ENCODE assay signal across 23 mouse cellular contexts in genomic region chr10:4512725-4513124, GRCm38 (mm10). TPM values are rescaled to one million over a fixed set of nuclear protein-coding genes. Genes with fewer than 3 reads are reported as not detected.
DNase-seq lines count a peak whose midpoint lies in the region; ATAC-seq lines count a peak whose summit lies in the region.
"Had no signal": no experiment of that assay in that cellular context is flagged by ENCODE, and none has a peak within 500 bp of the region (broad histone marks: within the 10 kb centered on the region; RNA-seq: fewer than 3 reads in every experiment).

No protein-coding gene starts in this region.

- H3K36me3 ChIP-seq in embryonic facial prominence, embryonic 13.5 days = no peaks in the 10 kb centered on the region
- H3K36me3 ChIP-seq in embryonic facial prominence, embryonic 10.5 days (replicated peaks) = no peaks in the 10 kb centered on the region
- H3K36me3 ChIP-seq: forebrain, embryonic 15.5 days; heart, embryonic 15.5 days had no signal

- H3K4me2 ChIP-seq in embryonic facial prominence, embryonic 13.5 days = no peak overlapping the region
- H3K4me2 ChIP-seq: forebrain, embryonic 15.5 days; heart, embryonic 11.5 days; heart, embryonic 15.5 days; hindbrain, embryonic 14.5 days had no signal

- 0 out of 2 replicates have a peak overlapping the region, but pooled peaks have one; percentile 23 for H3K27ac ChIP-seq in embryonic facial prominence, embryonic 13.5 days
- H3K27ac ChIP-seq in embryonic facial prominence, embryonic 10.5 days (replicated peaks) = no peak overlapping the region
- H3K27ac ChIP-seq: forebrain, embryonic 15.5 days; heart, adult 2 months; heart, embryonic 15.5 days; hindbrain, embryonic 14.5 days had no signal

- no peak for DNase-seq in embryonic facial prominence, embryonic 10.5 days (ENCODE audit: low spot score)
- no peak for DNase-seq in embryo, embryonic 11 days
- no peak for DNase-seq in frontal cortex, postnatal 14 days (ENCODE audit: low spot score in 2 of 2)
- DNase-seq: adrenal gland, postnatal 10 days; B cell, adult 2 months; cerebellum, adult 11 months; cerebellum, adult 8-10 months; cerebellum, postnatal 25 days; gastrocnemius, postnatal 10 days; heart, adult 2 months; heart, postnatal 14 days had no signal

- H3K4me3 ChIP-seq in embryonic facial prominence, embryonic 13.5 days = no peak overlapping the region
- no peak overlapping the region for H3K4me3 ChIP-seq in embryonic facial prominence, embryonic 10.5 days
- H3K4me3 ChIP-seq: forebrain, embryonic 15.5 days; heart, adult 2 months; heart, embryonic 15.5 days had no signal

- ATAC-seq in embryonic facial prominence, embryonic 13.5 days (ENCODE audit: insufficient number of reproducible peaks, insufficient read depth, low FRiP score, low TSS enrichment, low read depth) = no peak
- ATAC-seq in CD4-positive, CD25-positive, alpha-beta regulatory T cell, adult 4 months = peak; percentile 70
- peak; percentile 60 for ATAC-seq in granulocyte monocyte progenitor cell, adult 5-6 weeks (replicated peaks; ENCODE audit: poor library complexity, severe bottlenecking)
- peak; percentile 40; the same call in 1 of the 2 replicates for ATAC-seq in megakaryocyte progenitor cell, adult 5-6 weeks (replicated peaks; ENCODE audit: poor library complexity)
- ATAC-seq in megakaryocyte-erythroid progenitor cell, adult 5-6 weeks (replicated peaks; ENCODE audit: low FRiP score, low TSS enrichment, poor library complexity, severe bottlenecking) = no peak
- ATAC-seq: forebrain, embryonic 15.5 days had no signal

- whole genome bisulfite sequencing in embryonic facial prominence, embryonic 13.5 days = 79% methylated on average over 9 of the region's 9 CpGs
- 86% methylated on average over 9 of the region's 9 CpGs for whole genome bisulfite sequencing in embryonic facial prominence, embryonic 10.5 days

- no peaks in the 10 kb centered on the region for H3K27me3 ChIP-seq in embryonic facial prominence, embryonic 13.5 days
- no peaks in the 10 kb centered on the region for H3K27me3 ChIP-seq in embryonic facial prominence, embryonic 10.5 days (replicated peaks; ENCODE audit: low read depth, poor library complexity, severe bottlenecking)
- H3K27me3 ChIP-seq: forebrain, embryonic 15.5 days; heart, embryonic 15.5 days had no signal

- H3K9me3 ChIP-seq in embryonic facial prominence, embryonic 13.5 days = no peaks in the 10 kb centered on the region
- H3K9me3 ChIP-seq in embryonic facial prominence, embryonic 10.5 days = no peaks in the 10 kb centered on the region
- H3K9me3 ChIP-seq: forebrain, embryonic 15.5 days; heart, embryonic 15.5 days had no signal

- no peak overlapping the region for H3K9ac ChIP-seq in embryonic facial prominence, embryonic 13.5 days
- H3K9ac ChIP-seq: forebrain, embryonic 15.5 days; heart, embryonic 15.5 days; hindbrain, embryonic 14.5 days had no signal

- no peaks in the 10 kb centered on the region for H3K4me1 ChIP-seq in embryonic facial prominence, embryonic 13.5 days
- no peaks in the 10 kb centered on the region for H3K4me1 ChIP-seq in embryonic facial prominence, embryonic 10.5 days
- H3K4me1 ChIP-seq: forebrain, embryonic 15.5 days; heart, embryonic 15.5 days had no signal

RNA-seq across cellular contexts. Expression of gene Ccdc170, which starts 30.4 kb away (rescaled TPM):
- 0.07 and 0.13 TPM in 2 replicates for polyA plus RNA-seq in embryonic facial prominence, embryonic 13.5 days (2015; fragmentation: Nextera tagmentation; extraction: Ambion mirVana)
- 0.10 and 0.15 TPM in 2 replicates for polyA plus RNA-seq in embryonic facial prominence, embryonic 10.5 days (2016; fragmentation: Nextera tagmentation; extraction: Ambion mirVana)
- polyA plus RNA-seq in CD4-positive, CD25-positive, alpha-beta regulatory T cell, adult 4 months (2017; shearing (Covaris generic)) = under 1 TPM; 0.27 to 0.95 TPM
- total RNA-seq in granulocyte monocyte progenitor cell, adult 5-6 weeks (2014; fragmentation: Nextera tagmentation) = not detected in 2 replicates
- 0.43 and 0.72 TPM in 2 replicates for total RNA-seq in granulocyte monocyte progenitor cell, adult 5-6 weeks (2017)
- 0.10 and 0.12 TPM in 2 replicates for total RNA-seq in megakaryocyte progenitor cell, adult 5-6 weeks (2015)
- total RNA-seq in megakaryocyte progenitor cell, adult 5-6 weeks (2017) = 0.37 TPM in 1 of 2 replicates, not detected in the other
- total RNA-seq in megakaryocyte-erythroid progenitor cell, adult 5-6 weeks (2014; fragmentation: Nextera tagmentation) = not detected in 2 replicates
- not detected in 2 replicates for total RNA-seq in megakaryocyte-erythroid progenitor cell, adult 5-6 weeks (2017)
- total RNA-seq: hematopoietic stem cell, adult 5-6 weeks had no signal
- polyA plus RNA-seq: forebrain, embryonic 11.5 days; heart, embryonic 11.5 days; heart, embryonic 15.5 days; intestine, embryonic 14.5 days had no signal

Comparison
In these comparisons a context has a peak if more than half of its experiments do, and no peak if none do; other contexts are left out.
1. ATAC-seq: peak in CD4-positive, CD25-positive, alpha-beta regulatory T cell, adult 4 months (single experiment), granulocyte monocyte progenitor cell, adult 5-6 weeks (single experiment) and megakaryocyte progenitor cell, adult 5-6 weeks (single experiment); none in embryonic facial prominence, embryonic 13.5 days (single experiment) and megakaryocyte-erythroid progenitor cell, adult 5-6 weeks (single experiment).